Mouse (Mus musculus) thymus, adult 2 months (tissue): Measurements from ENCODE around the gene Chst8.

Experiments used
- CTCF ChIP-seq: fragments of 200-500 bp; IDR thresholded peaks from 2 replicates; pipeline ENCODE4 v1.5.1; 2012; ENCODE audit warnings: mild to moderate bottlenecking, control low read depth, low read length, moderate library complexity, borderline replicate concordance; ENCODE audit not compliant: control insufficient read depth, poor library complexity, insufficient read depth; ENCODE audit errors: extremely low read depth
- POLR2A ChIP-seq: fragments of 200-500 bp; IDR thresholded peaks from 2 replicates; pipeline ENCODE4 v1.6.1; 2012; ENCODE audit warnings: mild to moderate bottlenecking, low read length, control low read depth, moderate library complexity; ENCODE audit not compliant: control insufficient read depth, poor library complexity, insufficient read depth; ENCODE audit errors: extremely low read depth

DNA sequence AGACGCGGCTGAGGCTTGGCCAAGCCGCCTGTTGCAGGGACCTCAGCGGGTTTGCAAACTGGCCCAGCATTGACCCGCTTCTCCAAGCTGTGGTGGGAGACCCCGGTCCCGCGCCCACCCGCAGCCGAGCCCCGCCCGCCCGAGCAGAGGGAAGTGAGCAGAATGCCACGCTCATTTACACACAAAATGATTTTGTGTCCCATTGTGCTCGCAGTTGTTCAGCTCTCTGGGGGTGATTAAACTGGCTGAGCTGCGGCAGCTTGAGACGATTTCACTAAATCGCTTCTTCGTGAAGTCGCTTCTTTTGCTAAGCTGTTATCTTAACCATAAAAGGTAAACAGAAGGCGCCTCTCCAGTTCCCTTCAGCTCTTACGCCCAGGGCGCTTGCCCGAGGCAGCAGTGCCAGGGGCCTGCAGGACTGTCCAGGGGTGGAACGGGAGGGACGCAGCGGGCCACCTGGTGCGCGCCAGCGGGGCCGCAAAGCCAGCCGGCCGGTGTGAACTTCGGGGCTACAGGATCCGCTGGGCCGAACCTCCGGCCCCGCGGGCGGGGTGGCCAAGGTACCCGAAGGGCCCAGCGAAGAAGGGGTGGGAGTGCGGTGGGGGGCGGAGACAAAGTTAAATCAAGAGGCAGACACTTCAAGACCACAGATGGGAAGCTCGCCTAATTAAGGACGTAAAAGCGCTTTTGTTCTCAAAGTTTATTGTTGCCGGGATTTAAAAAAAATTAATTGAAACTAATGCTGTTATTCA lies 159.6 kb downstream of the Chst8 start:
- no peak for TF ChIP-seq POLR2A
- TF ChIP-seq CTCF: no peak
